Mouse (Mus musculus) testis, adult 2 months (tissue): ENCODE measurements around the gene Nelfcd.

ENCODE experiments used
- CTCF ChIP-seq: fragments of 200-500 bp; IDR thresholded peaks from 2 replicates; pipeline ENCODE4 v1.5.1; 2012; ENCODE audit warnings: low read depth, mild to moderate bottlenecking, inconsistent platforms, low read length, moderate library complexity; ENCODE audit not compliant: control insufficient read depth, insufficient read depth, insufficient replicate concordance
- POLR2A ChIP-seq: fragments of 200-500 bp; IDR thresholded peaks from 2 replicates; pipeline ENCODE4 v1.6.1; 2012; ENCODE audit warnings: low read depth, mild to moderate bottlenecking, inconsistent platforms, low read length, moderate library complexity; ENCODE audit not compliant: control insufficient read depth

GRCm38 (mm10) chr2:174438181-174438580 is 22.6 kb downstream of the Nelfcd start:
- TF ChIP-seq CTCF (no peak), POLR2A (no peak)
